Mouse (Mus musculus) CH12.LX (cell line): ENCODE measurements around the gene Olfr143. TPM values are rescaled to one million over a fixed set of nuclear protein-coding genes. Genes with fewer than 3 reads are reported as not detected.

Source experiments
- DNase-seq: peaks from one replicate; pipeline ENCODE4 v3.0.0-alpha.2; 2013; ENCODE audit errors: extremely low read depth
- H3K27ac ChIP-seq: 2 replicates; pipeline ENCODE4 v1.5.1; 2012; ENCODE audit warnings: low read depth, mild to moderate bottlenecking, control low read depth, moderate library complexity; ENCODE audit not compliant: insufficient read depth
- H3K27me3 ChIP-seq: replicated peaks from 2 replicates; pipeline ENCODE3; 2012; ENCODE audit warnings: inconsistent platforms
- H3K36me3 ChIP-seq, 2 experiments: replicated peaks in 1 of 2; 2 replicates each; pipeline versions ENCODE3 to v1.6.1; 2012; ENCODE audit warnings: inconsistent platforms in 1 of 2, low read length in 1 of 2, mild to moderate bottlenecking in 1 of 2, mixed read lengths in 1 of 2, moderate library complexity in 1 of 2; ENCODE audit not compliant: control insufficient read depth in 1 of 2, insufficient read depth in 1 of 2
- H3K4me1 ChIP-seq, 2 experiments: 2 replicates each; pipeline ENCODE4 v1.6.1; 2012; ENCODE audit warnings: inconsistent platforms in 1 of 2, moderate library complexity in 1 of 2; ENCODE audit not compliant: insufficient read depth in 2 of 2, control insufficient read depth in 1 of 2
- H3K4me2 ChIP-seq: 2 replicates; pipeline ENCODE4 v1.6.1; 2012; ENCODE audit warnings: low read depth, mild to moderate bottlenecking, control low read depth; ENCODE audit not compliant: poor library complexity, insufficient read depth, severe bottlenecking
- H3K4me3 ChIP-seq, 3 experiments: fragments of 150-350 bp in 1 of 3; sonication (generic) in 1 of 3; replicated peaks in 1 of 3; 2 replicates each; pipeline versions ENCODE3 to v1.5.1; 2011 to 2012; ENCODE audit warnings: low read depth in 2 of 3, low read length in 2 of 3, mild to moderate bottlenecking in 2 of 3, moderate library complexity in 2 of 3, control low read depth in 1 of 3, improper control_type of control experiment in 1 of 3, inconsistent platforms in 1 of 3, mixed read lengths in 1 of 3; ENCODE audit not compliant: poor library complexity in 1 of 3
- H3K79me2 ChIP-seq: replicated peaks from 2 replicates; pipeline ENCODE4 v1.6.1; 2012; ENCODE audit warnings: mild to moderate bottlenecking, moderate library complexity; ENCODE audit not compliant: control insufficient read depth, poor library complexity, insufficient read depth, severe bottlenecking; ENCODE audit errors: extremely low read depth
- H3K9ac ChIP-seq: 2 replicates; pipeline ENCODE4 v1.6.1; 2012; ENCODE audit warnings: low read depth, mild to moderate bottlenecking, control low read depth, moderate library complexity; ENCODE audit not compliant: insufficient read depth
- H3K9me3 ChIP-seq: replicated peaks from 2 replicates; pipeline ENCODE3; 2012; ENCODE audit warnings: low read length, inconsistent platforms, mixed read lengths
- BHLHE40 ChIP-seq: IDR thresholded peaks from 2 replicates; pipeline ENCODE4 v1.6.1; 2011; ENCODE audit warnings: mild to moderate bottlenecking, low read depth, low read length, improper control_type of control experiment
- CHD1 ChIP-seq: IDR thresholded peaks from 2 replicates; pipeline ENCODE4 v1.6.1; 2012; ENCODE audit warnings: low read depth, low read length, improper control_type of control experiment, inconsistent platforms
- ETS1 ChIP-seq: conservative IDR thresholded peaks from 2 replicates; pipeline ENCODE4 v1.6.1; 2012; ENCODE audit warnings: low read depth, mild to moderate bottlenecking, inconsistent platforms, low read length, improper control_type of control experiment, moderate library complexity
- HCFC1 ChIP-seq: IDR thresholded peaks from 2 replicates; pipeline ENCODE4 v1.6.1; 2012; ENCODE audit warnings: low read depth, mild to moderate bottlenecking, inconsistent platforms, low read length, improper control_type of control experiment
- IRF4 ChIP-seq: IDR thresholded peaks from 2 replicates; pipeline ENCODE4 v1.6.1; 2014; ENCODE audit warnings: low read depth, mild to moderate bottlenecking, inconsistent platforms, low read length, improper control_type of control experiment
- JUN ChIP-seq: IDR thresholded peaks from 2 replicates; pipeline ENCODE4 v1.6.1; 2011; ENCODE audit warnings: low read depth, mild to moderate bottlenecking, low read length, improper control_type of control experiment, moderate library complexity; ENCODE audit not compliant: insufficient read depth
- KAT2A ChIP-seq: IDR thresholded peaks from 2 replicates; pipeline ENCODE4 v1.6.1; 2012; ENCODE audit warnings: low read length, improper control_type of control experiment, inconsistent platforms; ENCODE audit not compliant: insufficient replicate concordance
- MAFK ChIP-seq: IDR thresholded peaks from 2 replicates; pipeline ENCODE4 v1.6.1; 2011; ENCODE audit warnings: low read length, improper control_type of control experiment; ENCODE audit not compliant: insufficient replicate concordance
- MAX ChIP-seq: IDR thresholded peaks from 2 replicates; pipeline ENCODE4 v1.6.1; 2011; ENCODE audit warnings: low read length, improper control_type of control experiment
- RAD21 ChIP-seq: IDR thresholded peaks from 2 replicates; pipeline ENCODE4 v1.6.1; 2011; ENCODE audit warnings: low read depth, mild to moderate bottlenecking, low read length, improper control_type of control experiment, moderate library complexity
- SIN3A ChIP-seq: IDR thresholded peaks from 2 replicates; pipeline ENCODE4 v1.6.1; 2012; ENCODE audit warnings: low read length, improper control_type of control experiment, inconsistent platforms
- TBP ChIP-seq: conservative IDR thresholded peaks from 2 replicates; pipeline ENCODE4 v1.6.1; 2011; ENCODE audit warnings: low read depth, low read length, improper control_type of control experiment
- TCF12 ChIP-seq: IDR thresholded peaks from 2 replicates; pipeline ENCODE4 v1.6.1; 2014; ENCODE audit warnings: low read depth, mild to moderate bottlenecking, inconsistent platforms, low read length, improper control_type of control experiment
- ZMIZ1 ChIP-seq: IDR thresholded peaks from 2 replicates; pipeline ENCODE4 v1.6.1; 2012; ENCODE audit warnings: low read depth, mild to moderate bottlenecking, inconsistent platforms, low read length, improper control_type of control experiment
- dilution Hi-C: fragments of 300-500 bp; cut with MboI; formaldehyde crosslinking; loops from 2 replicates; pipeline ENCODE4 v1.14.3; 2020; ENCODE audit warnings: low sequenced_read_pairs; ENCODE audit not compliant: extremely low pct_unique_long_range_greater_than_20kb, extremely low pct_ligation_motif_present
- in situ Hi-C: fragments of 300-500 bp; cut with MboI; formaldehyde crosslinking; loops from 3 replicates; pipeline ENCODE4 v1.14.3; 2019; ENCODE audit warnings: low sequenced_read_pairs, low pct_ligation_motif_present, low pct_unique_long_range_greater_than_20kb, mixed read lengths
- polyA plus RNA-seq: library from polyadenylated mRNA; unstranded; fragments of >175 nt; gene quantifications from 2 replicates; pipeline ENCODE4 v1.2.1, GENCODE M21; 2012; ENCODE audit warnings: low read depth; ENCODE audit not compliant: insufficient read length
- total RNA-seq, 2 experiments: library from RNA; depleted of rRNA; stranded (reverse); fragments of 300-350 nt in 1 of 2; fragments of >200 nt in 1 of 2; gene quantifications; 2 replicates each; pipeline ENCODE4 v1.2.3; 2012 to 2014

Olfr143 gene
- total and polyA plus RNA-seq, 3 experiments, result not detected

DNA sequence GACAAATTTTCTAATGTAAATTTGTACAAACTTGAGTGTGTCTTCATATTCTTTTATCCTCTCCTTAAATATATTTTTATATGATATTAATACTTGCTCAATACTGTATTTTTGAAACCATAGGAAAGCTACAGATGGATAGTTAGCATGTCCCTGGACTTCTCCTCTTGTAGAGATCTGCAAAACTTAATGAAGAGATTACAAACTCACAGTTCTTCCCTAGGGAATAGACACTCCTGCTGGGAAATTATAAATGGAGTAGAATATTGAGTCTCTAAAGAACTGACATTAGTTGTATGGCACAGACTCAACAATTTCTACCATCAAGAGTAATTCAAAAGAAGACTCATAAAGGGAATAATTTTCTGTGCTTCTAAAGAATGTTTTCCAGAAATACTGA, 34.8 kb upstream of the Olfr143 start, which contains the start of gene Olfr894:
TSS of gene Olfr894 (plus strand) at position 301 of the 400 bp plus-strand sequence.
- no peak for DNase-seq
- Histone ChIP-seq H3K9me3 (no peaks in the 10 kb centered on the region), H3K79me2 (no peaks in the 10 kb centered on the region), H3K27me3 (no peaks in the 10 kb centered on the region), H3K36me3 (no peaks in the 10 kb centered on the region), H3K27ac (no peak within 1 kb of the TSS), H3K4me2 (no peak within 1 kb of the TSS), H3K9ac (no peak within 1 kb of the TSS), H3K4me3 (no peak within 1 kb of the TSS), H3K4me1 (no peaks in the 10 kb centered on the region)
- in situ Hi-C loops (no loop called here), dilution Hi-C loops (no loop called here)
- TF ChIP-seq MAX (no peak), KAT2A (no peak), JUN (no peak), ZMIZ1 (no peak)

DNA sequence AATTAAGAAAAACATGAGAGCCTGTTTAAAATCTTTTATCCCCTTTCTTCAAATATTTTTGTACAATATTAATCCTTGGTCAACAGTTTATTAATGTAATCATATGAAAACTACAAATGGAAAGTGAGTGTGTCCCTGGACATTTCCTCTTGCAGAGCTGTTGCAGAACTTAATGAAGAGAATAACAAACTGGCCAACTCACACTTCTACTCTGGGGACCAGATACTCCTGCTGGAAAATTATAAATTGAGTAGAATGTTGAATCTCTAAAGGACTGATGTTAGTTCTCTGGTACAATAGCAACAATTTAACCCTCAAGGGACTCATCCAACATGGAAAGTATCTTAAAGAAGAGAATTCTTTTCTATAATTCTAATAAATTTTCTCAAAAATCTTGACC, 15.0 kb downstream of the Olfr143 start, which contains the start of gene Olfr895:
TSS of gene Olfr895 (plus strand) at position 301 of the 400 bp plus-strand sequence.
- H3K9me3 ChIP-seq, result no peaks in the 10 kb centered on the region
- no peak for DNase-seq
- no peak for TF ChIP-seq ZMIZ1
- no peak for TF ChIP-seq CHD1
- no peak for TF ChIP-seq TBP
- no peak for TF ChIP-seq ETS1
- TF ChIP-seq MAFK, result no peak
- TF ChIP-seq BHLHE40, result no peak
- no peak for TF ChIP-seq RAD21
- TF ChIP-seq HCFC1, result no peak
- no peak for TF ChIP-seq KAT2A
- no peak for TF ChIP-seq JUN
- no peak for TF ChIP-seq SIN3A
- TF ChIP-seq IRF4, result no peak
- no peak for TF ChIP-seq TCF12
- TF ChIP-seq, all 38 proteins: peak for 0
- dilution Hi-C loops, result no loop called here
- H3K9ac ChIP-seq, result no peak within 1 kb of the TSS
- H3K4me1 ChIP-seq, result no peaks in the 10 kb centered on the region
- H3K4me2 ChIP-seq, result no peak within 1 kb of the TSS
- H3K27ac ChIP-seq, result no peak within 1 kb of the TSS
- no peak within 1 kb of the TSS for H3K4me3 ChIP-seq
- H3K79me2 ChIP-seq, result no peaks in the 10 kb centered on the region
- H3K27me3 ChIP-seq, result no peaks in the 10 kb centered on the region
- H3K36me3 ChIP-seq, result no peaks in the 10 kb centered on the region
- in situ Hi-C loops, result no loop called here
